Mouse (Mus musculus): Measurements from ENCODE around the gene Olfr586.

The Olfr586 gene

DNA sequence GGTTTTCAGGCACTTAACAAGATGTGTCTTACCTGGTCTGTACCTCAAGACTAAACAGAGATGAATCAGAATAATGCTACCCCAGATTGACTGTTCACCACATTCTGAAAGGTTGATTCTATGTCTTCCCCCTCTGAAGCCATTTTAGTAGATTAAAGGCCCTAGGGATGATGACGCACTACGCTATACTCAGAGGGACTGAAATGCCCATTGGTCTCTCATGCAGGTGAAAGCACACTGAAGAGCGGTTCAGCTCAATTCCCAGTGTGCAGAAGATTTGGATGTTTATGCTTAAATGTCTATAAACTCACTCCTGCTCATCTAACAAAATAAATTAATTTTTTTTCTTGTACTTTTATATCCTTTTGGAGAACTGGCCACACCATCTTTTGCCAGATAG is at the start of gene Olfr586:
Olfr586 (minus strand) TSS at position 101 of the 400 bp plus-strand sequence.
- no peak for TF ChIP-seq GATA4 (IDR thresholded peaks at IDR 0.05; ENCODE audit: insufficient replicate concordance, low read length)

GRCm38 (mm10) chr7:103169697-103170096 is 44.3 kb upstream of the Olfr586 start:
- no peak for TF ChIP-seq GATA4 (IDR thresholded peaks at IDR 0.05; ENCODE audit: insufficient replicate concordance, low read length)

DNA sequence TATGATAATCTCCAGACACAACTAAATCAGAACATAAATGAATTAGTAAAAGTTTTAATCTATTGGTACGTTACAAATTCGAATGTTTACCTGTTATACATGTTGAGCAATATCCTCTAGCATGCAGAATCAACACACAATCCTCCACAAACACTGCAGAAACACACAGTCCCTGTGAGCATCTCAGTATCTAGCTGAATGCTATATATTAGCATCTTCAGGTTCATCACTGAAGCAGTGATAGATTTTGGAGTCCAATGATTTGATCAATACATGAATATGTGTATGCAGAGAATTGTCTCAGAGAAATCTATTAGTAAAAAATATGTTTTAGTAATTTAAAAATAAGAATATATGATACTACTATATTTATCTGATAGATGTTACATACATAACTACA is 30.8 kb upstream of the Olfr586 start, which contains the start of gene Olfr589:
Olfr589 (minus strand) TSS at position 101 of the 400 bp plus-strand sequence.
- TF ChIP-seq GATA4 (IDR thresholded peaks at IDR 0.05; ENCODE audit: insufficient replicate concordance, low read length) = no peak

- no peak for TF ChIP-seq GATA4 (IDR thresholded peaks at IDR 0.05; ENCODE audit: insufficient replicate concordance, low read length)
Observed at GRCm38 (mm10) chr7:103140579-103140978, 15.1 kb upstream of the Olfr586 start, which contains the start of gene Olfr588-ps1. Gene Olfr588-ps1, plus strand, starts transcription at chr7:103140879.

- no peak for TF ChIP-seq GATA4 (IDR thresholded peaks at IDR 0.05; ENCODE audit: insufficient replicate concordance, low read length)
Observed at GRCm38 (mm10) chr7:103119406-103119805, 6.0 kb downstream of the Olfr586 start.

- no peak for TF ChIP-seq GATA4 (IDR thresholded peaks at IDR 0.05; ENCODE audit: insufficient replicate concordance, low read length)
Observed at GRCm38 (mm10) chr7:103097420-103097819, 28.0 kb downstream of the Olfr586 start, which contains the start of gene Olfr585. Gene Olfr585, plus strand, starts transcription at chr7:103097720.

GRCm38 (mm10) chr7:103081585-103081984 is 43.9 kb downstream of the Olfr586 start, which contains the start of gene Olfr584:
Gene Olfr584, plus strand, starts transcription at chr7:103081885.
- TF ChIP-seq GATA4 (IDR thresholded peaks at IDR 0.05; ENCODE audit: insufficient replicate concordance, low read length) = no peak

All from liver, adult (tissue).